Mouse (Mus musculus): Measurements from ENCODE around the gene Dhx35. TPM values are rescaled to one million over a fixed set of nuclear protein-coding genes. Genes with fewer than 3 reads are reported as not detected.

Dhx35 gene
- polyA plus RNA-seq, 1 experiment from 2014 or later = 12.7 TPM

DNA sequence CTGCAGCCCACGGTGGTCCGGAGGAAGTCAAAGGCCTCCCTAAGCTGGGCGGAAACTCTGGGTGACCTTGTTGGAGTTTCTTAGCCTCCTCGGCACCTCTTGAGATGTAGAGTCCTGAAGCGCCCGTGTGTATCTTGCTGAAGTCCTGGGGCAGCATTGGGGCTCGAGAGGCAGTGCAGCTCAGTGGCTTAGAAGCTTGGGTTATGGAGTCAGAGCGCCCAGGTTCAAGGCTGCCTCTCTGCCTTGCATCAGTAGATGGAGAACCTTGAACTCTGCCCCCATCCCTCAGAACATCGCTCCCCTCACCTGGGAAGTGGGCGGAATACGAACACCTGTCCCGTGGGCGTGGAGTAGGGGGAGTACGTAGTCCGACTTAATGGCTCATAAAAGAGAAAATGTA lies 436 bp downstream of the Dhx35 start:
- 9% methylated on average over 15 of the region's 15 CpGs for WGBS
- H3K9me3 ChIP-seq (ENCODE audit: control insufficient read depth, low read length) = no peaks in the 10 kb centered on the region
- peak; percentile 35 for ATAC-seq
- peak overlapping the region; percentile 73 for H3K4me3 ChIP-seq (ENCODE audit: low read length)
- H3K4me2 ChIP-seq (ENCODE audit: low read depth, low read length) = peak overlapping the region; percentile 57
- H3K27ac ChIP-seq (ENCODE audit: low read length) = peak overlapping the region; percentile 80
- H3K27me3 ChIP-seq (replicated peaks; ENCODE audit: control insufficient read depth, insufficient read depth, low read length) = no peaks in the 10 kb centered on the region
- no peaks in the 10 kb centered on the region for H3K36me3 ChIP-seq (ENCODE audit: control insufficient read depth, insufficient read depth, low read length)
- peak overlapping the region; percentile 75 for H3K9ac ChIP-seq (ENCODE audit: low read depth, low read length)
- peaks cover 10% of the 10 kb centered on the region for H3K4me1 ChIP-seq (ENCODE audit: control insufficient read depth, insufficient read depth, low read length)

DNA sequence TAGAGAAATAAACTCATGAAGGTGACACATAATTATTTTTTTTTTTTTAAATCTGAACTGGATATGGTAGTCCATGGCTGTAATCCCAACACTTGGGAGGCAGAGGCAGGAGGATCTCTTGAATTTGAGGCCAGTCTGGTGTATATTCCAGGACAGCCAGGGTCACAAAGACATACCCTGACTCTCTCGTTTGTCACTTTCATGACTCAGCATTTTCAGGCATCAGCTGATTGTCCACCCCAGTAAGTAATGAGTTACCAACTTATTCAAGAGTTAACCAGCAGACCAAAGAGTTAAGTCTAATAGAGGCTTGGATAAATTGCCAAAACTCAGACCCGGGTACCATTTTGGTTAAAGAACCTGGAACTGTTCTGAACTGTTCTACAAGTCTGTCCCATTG lies 1.3 kb downstream of the Dhx35 start:
- no peak for ATAC-seq
- no peaks in the 10 kb centered on the region for H3K36me3 ChIP-seq (ENCODE audit: control insufficient read depth, insufficient read depth, low read length)
- no peak overlapping the region for H3K4me2 ChIP-seq (ENCODE audit: low read depth, low read length)
- WGBS = 84% methylated on average over 2 of the region's 2 CpGs
- H3K27me3 ChIP-seq (replicated peaks; ENCODE audit: control insufficient read depth, insufficient read depth, low read length) = no peaks in the 10 kb centered on the region
- H3K27ac ChIP-seq (ENCODE audit: low read length) = no peak overlapping the region
- H3K9ac ChIP-seq (ENCODE audit: low read depth, low read length) = no peak overlapping the region
- peaks cover 10% of the 10 kb centered on the region for H3K4me1 ChIP-seq (ENCODE audit: control insufficient read depth, insufficient read depth, low read length)
- no peaks in the 10 kb centered on the region for H3K9me3 ChIP-seq (ENCODE audit: control insufficient read depth, low read length)
- no peak overlapping the region for H3K4me3 ChIP-seq (ENCODE audit: low read length)

DNA sequence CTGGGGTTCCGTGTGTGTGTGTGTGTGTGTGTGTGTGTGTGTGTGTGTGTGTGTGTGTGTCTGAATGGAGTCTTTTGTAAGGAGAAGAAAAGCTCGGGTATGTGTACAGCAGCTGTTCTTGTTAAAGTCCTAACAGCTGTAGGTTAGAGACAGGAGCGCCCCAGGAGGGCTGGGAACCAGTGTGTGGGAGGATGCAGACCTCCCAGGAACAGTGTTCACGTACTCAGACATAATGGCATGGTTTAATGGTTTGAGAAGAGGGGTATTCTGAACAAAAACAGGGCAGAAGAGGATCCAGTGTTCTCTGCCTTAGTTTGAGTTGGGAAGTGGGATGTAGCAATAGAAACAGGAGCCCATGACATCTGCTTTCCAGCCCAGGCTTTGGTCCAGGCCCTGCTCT lies 4.7 kb downstream of the Dhx35 start:
- no peak overlapping the region for H3K4me3 ChIP-seq (ENCODE audit: low read length)
- 67% methylated on average over 4 of the region's 4 CpGs for WGBS
- H3K4me1 ChIP-seq (ENCODE audit: control insufficient read depth, insufficient read depth, low read length) = peaks cover 5% of the 10 kb centered on the region
- H3K27me3 ChIP-seq (replicated peaks; ENCODE audit: control insufficient read depth, insufficient read depth, low read length) = no peaks in the 10 kb centered on the region
- H3K9ac ChIP-seq (ENCODE audit: low read depth, low read length) = no peak overlapping the region
- no peak overlapping the region for H3K4me2 ChIP-seq (ENCODE audit: low read depth, low read length)
- no peak for ATAC-seq
- no peaks in the 10 kb centered on the region for H3K9me3 ChIP-seq (ENCODE audit: control insufficient read depth, low read length)
- H3K36me3 ChIP-seq (ENCODE audit: control insufficient read depth, insufficient read depth, low read length) = no peaks in the 10 kb centered on the region
- H3K27ac ChIP-seq (ENCODE audit: low read length) = no peak overlapping the region

DNA sequence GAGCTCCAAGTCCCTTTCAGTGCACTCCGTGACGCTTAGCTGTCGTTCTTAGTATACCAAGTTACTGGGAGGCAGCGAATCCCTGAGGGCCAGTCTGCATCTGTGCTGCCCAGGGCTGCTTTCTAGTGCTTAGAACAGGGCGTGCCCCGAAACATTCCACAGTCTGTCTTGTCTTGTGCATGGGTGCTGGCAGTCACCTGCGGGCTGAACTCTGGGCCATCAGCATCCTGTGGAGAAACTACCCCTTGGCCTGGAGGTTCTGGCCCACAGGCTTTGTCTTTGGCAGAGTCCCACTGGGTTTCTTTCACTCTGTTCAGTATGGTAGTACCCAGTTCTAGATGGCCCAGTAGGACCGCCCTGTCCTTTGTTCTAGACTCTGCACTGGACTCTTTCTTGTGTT lies 6.2 kb downstream of the Dhx35 start:
- Histone ChIP-seq H3K4me1 (ENCODE audit: control insufficient read depth, insufficient read depth, low read length) (no peaks in the 10 kb centered on the region), H3K36me3 (ENCODE audit: control insufficient read depth, insufficient read depth, low read length) (no peaks in the 10 kb centered on the region), H3K9ac (ENCODE audit: low read depth, low read length) (no peak overlapping the region), H3K4me3 (ENCODE audit: low read length) (no peak overlapping the region), H3K27me3 (replicated peaks; ENCODE audit: control insufficient read depth, insufficient read depth, low read length) (no peaks in the 10 kb centered on the region), H3K9me3 (ENCODE audit: control insufficient read depth, low read length) (no peaks in the 10 kb centered on the region), H3K4me2 (ENCODE audit: low read depth, low read length) (no peak overlapping the region), H3K27ac (ENCODE audit: low read length) (no peak overlapping the region)
- no peak for ATAC-seq
- 92% methylated on average over 8 of the region's 8 CpGs for WGBS

DNA sequence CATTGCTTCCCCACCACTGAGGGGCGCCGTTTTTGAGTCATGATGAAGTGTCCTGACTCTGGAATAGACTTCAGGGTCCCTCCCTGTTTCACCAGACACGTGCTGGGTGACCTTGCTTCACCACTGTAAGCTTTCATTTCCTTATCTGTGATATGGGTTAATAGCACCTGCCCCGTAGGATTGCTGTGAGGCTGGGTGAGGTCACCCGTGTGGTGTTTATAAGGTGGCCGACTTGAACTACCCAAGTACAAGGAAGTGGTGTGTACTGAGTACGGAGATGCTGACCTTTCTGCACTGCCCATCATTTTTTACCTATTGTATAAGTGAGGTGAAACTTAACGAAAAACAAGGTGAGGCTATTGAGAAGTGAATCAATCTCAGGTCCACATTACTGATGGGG lies 9.0 kb downstream of the Dhx35 start:
- no peak overlapping the region for H3K4me3 ChIP-seq (ENCODE audit: low read length)
- H3K4me1 ChIP-seq (ENCODE audit: control insufficient read depth, insufficient read depth, low read length) = no peaks in the 10 kb centered on the region
- WGBS = 65% methylated on average over 8 of the region's 8 CpGs
- H3K27me3 ChIP-seq (replicated peaks; ENCODE audit: control insufficient read depth, insufficient read depth, low read length) = no peaks in the 10 kb centered on the region
- no peaks in the 10 kb centered on the region for H3K36me3 ChIP-seq (ENCODE audit: control insufficient read depth, insufficient read depth, low read length)
- H3K9ac ChIP-seq (ENCODE audit: low read depth, low read length) = no peak overlapping the region
- no peaks in the 10 kb centered on the region for H3K9me3 ChIP-seq (ENCODE audit: control insufficient read depth, low read length)
- no peak overlapping the region for H3K27ac ChIP-seq (ENCODE audit: low read length)
- ATAC-seq = peak; percentile 91
- H3K4me2 ChIP-seq (ENCODE audit: low read depth, low read length) = no peak overlapping the region

DNA sequence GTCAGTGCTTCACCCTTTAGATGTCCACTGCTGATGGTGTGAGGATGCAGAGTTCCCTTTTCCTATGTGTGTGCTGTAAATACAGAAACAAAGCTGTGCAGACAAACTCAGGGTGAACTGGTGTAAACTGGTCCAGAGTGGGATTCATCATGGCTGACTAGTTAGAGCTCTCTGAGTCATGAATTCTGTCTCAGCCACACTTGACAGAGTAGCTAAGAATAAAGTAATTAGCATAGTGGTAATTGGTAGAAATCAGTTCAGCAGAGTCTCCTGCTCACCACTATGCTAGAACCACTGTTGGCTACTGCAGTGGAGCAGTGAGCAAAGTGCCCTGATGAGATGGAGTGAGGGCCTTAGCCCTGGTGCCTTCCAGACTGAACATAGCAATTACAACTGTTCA lies 21.1 kb downstream of the Dhx35 start:
- H3K4me2 ChIP-seq (ENCODE audit: low read depth, low read length) = no peak overlapping the region
- ATAC-seq = no peak
- no peak overlapping the region for H3K4me3 ChIP-seq (ENCODE audit: low read length)
- H3K27me3 ChIP-seq (replicated peaks; ENCODE audit: control insufficient read depth, insufficient read depth, low read length) = no peaks in the 10 kb centered on the region
- no peaks in the 10 kb centered on the region for H3K4me1 ChIP-seq (ENCODE audit: control insufficient read depth, insufficient read depth, low read length)
- H3K36me3 ChIP-seq (ENCODE audit: control insufficient read depth, insufficient read depth, low read length) = peaks cover 8% of the 10 kb centered on the region
- H3K9me3 ChIP-seq (ENCODE audit: control insufficient read depth, low read length) = no peaks in the 10 kb centered on the region
- H3K9ac ChIP-seq (ENCODE audit: low read depth, low read length) = no peak overlapping the region
- H3K27ac ChIP-seq (ENCODE audit: low read length) = no peak overlapping the region

DNA sequence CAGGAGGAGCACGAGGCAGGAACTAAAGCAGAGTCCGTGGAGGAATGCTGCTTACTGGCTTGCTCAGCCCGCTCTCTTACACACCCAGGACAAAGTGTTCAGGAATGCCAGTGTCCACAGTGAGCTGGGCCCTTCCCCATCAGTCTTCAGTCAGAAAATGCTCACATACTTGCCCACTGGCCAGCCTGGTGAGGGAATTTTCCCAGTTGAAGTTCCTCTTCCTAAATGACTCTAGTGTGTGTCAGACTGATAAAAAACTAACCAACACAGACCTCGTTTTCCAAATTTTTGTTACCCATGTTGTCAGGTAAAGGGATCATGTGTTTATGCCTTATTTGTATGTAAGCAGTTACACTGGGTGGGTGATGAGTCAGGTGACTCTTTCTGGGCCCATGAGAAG lies 21.6 kb downstream of the Dhx35 start:
- ATAC-seq = no peak
- Histone ChIP-seq H3K27ac (ENCODE audit: low read length) (no peak overlapping the region), H3K36me3 (ENCODE audit: control insufficient read depth, insufficient read depth, low read length) (peaks cover 8% of the 10 kb centered on the region), H3K27me3 (replicated peaks; ENCODE audit: control insufficient read depth, insufficient read depth, low read length) (no peaks in the 10 kb centered on the region), H3K4me1 (ENCODE audit: control insufficient read depth, insufficient read depth, low read length) (no peaks in the 10 kb centered on the region), H3K9me3 (ENCODE audit: control insufficient read depth, low read length) (no peaks in the 10 kb centered on the region), H3K4me3 (ENCODE audit: low read length) (no peak overlapping the region), H3K4me2 (ENCODE audit: low read depth, low read length) (no peak overlapping the region), H3K9ac (ENCODE audit: low read depth, low read length) (no peak overlapping the region)
- WGBS = 92% methylated on average over 4 of the region's 4 CpGs

DNA sequence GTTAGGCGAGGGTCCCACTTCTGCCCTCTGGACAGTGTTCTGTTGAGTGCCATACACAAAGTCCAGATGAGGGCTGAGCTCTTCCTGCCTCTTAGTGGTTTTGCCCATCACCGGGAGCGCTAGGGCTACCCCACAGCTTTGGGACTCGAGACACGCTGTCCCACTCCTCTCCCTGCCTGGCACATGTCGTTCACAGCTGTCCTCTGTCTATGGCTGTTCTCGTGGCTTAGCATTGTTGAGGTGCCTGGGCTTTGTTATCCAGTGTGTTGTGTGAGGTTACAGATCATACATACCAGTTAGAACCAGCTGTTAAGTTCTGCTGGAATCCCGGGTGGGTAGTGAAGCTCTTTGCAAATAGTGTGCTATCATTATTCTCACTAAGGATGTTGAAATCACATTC lies 23.1 kb downstream of the Dhx35 start:
- H3K4me1 ChIP-seq (ENCODE audit: control insufficient read depth, insufficient read depth, low read length) = no peaks in the 10 kb centered on the region
- no peaks in the 10 kb centered on the region for H3K9me3 ChIP-seq (ENCODE audit: control insufficient read depth, low read length)
- 92% methylated on average over 8 of the region's 8 CpGs for WGBS
- no peak overlapping the region for H3K4me2 ChIP-seq (ENCODE audit: low read depth, low read length)
- no peaks in the 10 kb centered on the region for H3K27me3 ChIP-seq (replicated peaks; ENCODE audit: control insufficient read depth, insufficient read depth, low read length)
- H3K9ac ChIP-seq (ENCODE audit: low read depth, low read length) = no peak overlapping the region
- no peak overlapping the region for H3K4me3 ChIP-seq (ENCODE audit: low read length)
- H3K27ac ChIP-seq (ENCODE audit: low read length) = no peak overlapping the region
- peaks cover 4% of the 10 kb centered on the region for H3K36me3 ChIP-seq (ENCODE audit: control insufficient read depth, insufficient read depth, low read length)
- ATAC-seq = no peak

DNA sequence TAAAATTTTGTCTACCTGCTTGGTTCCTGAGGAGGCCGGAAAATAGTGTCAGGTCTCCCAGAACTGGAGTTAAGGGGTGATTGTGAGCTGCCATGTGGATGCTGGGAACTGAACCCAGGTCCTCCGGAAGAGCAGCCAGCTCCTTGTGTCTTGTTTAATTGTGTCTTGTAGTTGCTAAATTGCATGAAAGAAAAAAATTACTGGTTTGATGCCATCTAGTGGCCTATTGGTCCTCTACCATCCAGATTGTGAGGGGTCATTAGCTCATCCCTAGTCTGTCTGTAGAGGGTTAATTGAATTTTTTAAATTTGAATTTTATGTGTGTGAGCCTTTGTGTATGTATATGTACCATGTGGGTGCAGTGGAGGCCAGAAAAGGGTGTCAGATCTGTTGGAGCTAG lies 33.5 kb downstream of the Dhx35 start:
- 0 out of 2 replicates have a peak, but pooled peaks cover 5% of the 10 kb centered on the region for H3K36me3 ChIP-seq (ENCODE audit: control insufficient read depth, insufficient read depth, low read length)

DNA sequence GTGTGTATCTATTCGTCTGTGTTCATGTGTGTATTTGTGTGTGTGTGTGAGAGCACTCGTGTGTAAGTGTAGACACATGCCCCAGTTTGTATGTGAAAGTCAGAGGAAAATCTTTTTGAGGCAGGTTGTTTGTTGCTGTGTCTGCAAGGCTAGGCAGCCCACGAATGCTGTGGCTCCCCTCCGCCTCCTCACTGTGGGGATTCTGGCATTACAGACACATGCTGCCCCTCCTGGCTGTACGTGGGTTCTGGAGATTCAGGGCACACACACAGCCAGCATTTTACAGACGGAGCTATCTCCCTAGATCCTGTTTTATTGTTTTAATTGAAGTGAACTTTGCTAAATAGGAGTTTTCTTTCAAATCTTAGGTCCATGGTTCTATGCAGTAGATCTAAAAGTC lies 35.1 kb downstream of the Dhx35 start:
- Histone ChIP-seq H3K4me1 (ENCODE audit: control insufficient read depth, insufficient read depth, low read length) (no peaks in the 10 kb centered on the region), H3K27ac (ENCODE audit: low read length) (no peak overlapping the region), H3K9ac (ENCODE audit: low read depth, low read length) (no peak overlapping the region), H3K36me3 (ENCODE audit: control insufficient read depth, insufficient read depth, low read length) (0 out of 2 replicates have a peak, but pooled peaks cover 5% of the 10 kb centered on the region), H3K4me3 (ENCODE audit: low read length) (no peak overlapping the region), H3K9me3 (ENCODE audit: control insufficient read depth, low read length) (no peaks in the 10 kb centered on the region), H3K4me2 (ENCODE audit: low read depth, low read length) (no peak overlapping the region), H3K27me3 (replicated peaks; ENCODE audit: control insufficient read depth, insufficient read depth, low read length) (no peaks in the 10 kb centered on the region)
- no peak for ATAC-seq
- 74% methylated on average over 6 of the region's 6 CpGs for WGBS

More for the DNA sequence above, 33.5 kb downstream of the Dhx35 start:
- ATAC-seq = no peak
- Histone ChIP-seq H3K4me1 (ENCODE audit: control insufficient read depth, insufficient read depth, low read length) (no peaks in the 10 kb centered on the region), H3K27me3 (replicated peaks; ENCODE audit: control insufficient read depth, insufficient read depth, low read length) (no peaks in the 10 kb centered on the region), H3K27ac (ENCODE audit: low read length) (no peak overlapping the region), H3K9me3 (ENCODE audit: control insufficient read depth, low read length) (no peaks in the 10 kb centered on the region), H3K9ac (ENCODE audit: low read depth, low read length) (no peak overlapping the region), H3K4me2 (ENCODE audit: low read depth, low read length) (no peak overlapping the region), H3K4me3 (ENCODE audit: low read length) (no peak overlapping the region)
- 91% methylated on average over 2 of the region's 2 CpGs for whole genome bisulfite sequencing
